Mouse (Mus musculus): ENCODE results near the gene Nfic.

- TF ChIP-seq CTCF (IDR thresholded peaks at IDR 0.05; ENCODE audit: low read depth) (no peak), EP300 (IDR thresholded peaks at IDR 0.05; ENCODE audit: low read depth) (no peak)
Measured at GRCm38 (mm10) chr10:81349961-81350350, 105.5 kb downstream of the Nfic start.
